Mouse (Mus musculus): ENCODE measurements around the gene Prox1.

Gene Prox1

DNA sequence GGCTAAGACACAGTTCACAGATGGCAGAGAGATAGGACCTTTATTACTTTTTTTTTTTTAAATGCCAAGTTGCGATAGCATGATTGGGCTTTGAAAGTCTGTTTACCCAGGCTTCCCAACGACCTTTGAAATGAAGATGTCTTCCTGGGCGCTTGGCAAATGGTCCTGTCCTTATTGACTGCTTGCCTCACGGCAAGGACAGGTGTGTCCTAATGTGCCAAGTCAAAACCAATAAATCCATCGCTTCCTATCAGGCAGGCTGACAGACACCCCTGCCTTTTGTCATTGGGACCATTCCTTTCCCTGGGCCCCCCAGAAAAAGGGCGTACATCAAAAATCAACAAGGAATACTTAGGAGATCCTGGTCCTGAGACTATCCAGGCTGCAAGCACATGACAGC is 22.7 kb downstream of the Prox1 start:
- no peak for DNase-seq (ENCODE audit: extremely low read depth, low read depth, low spot score)

DNA sequence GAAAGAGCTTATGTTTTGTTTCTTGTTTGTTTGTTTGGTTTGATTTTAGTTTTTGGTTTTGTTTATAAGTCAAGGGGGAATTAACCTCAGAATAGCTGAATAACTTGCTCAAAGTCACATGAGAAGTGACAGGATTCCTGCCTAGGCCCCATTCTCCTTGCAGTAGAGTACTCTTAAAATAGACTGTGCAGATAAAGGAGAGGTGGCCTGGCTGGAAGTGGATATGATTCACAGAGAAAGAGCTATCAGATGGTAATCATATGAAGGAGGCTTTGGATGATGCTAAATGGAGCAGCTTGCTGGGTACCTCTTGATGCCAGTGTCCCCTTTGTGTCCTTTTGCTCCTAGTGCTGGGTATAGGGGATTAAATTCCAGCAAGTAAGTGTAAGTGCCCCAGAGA is 26.1 kb downstream of the Prox1 start:
- no peak for DNase-seq (ENCODE audit: extremely low read depth, low read depth, low spot score)

DNA sequence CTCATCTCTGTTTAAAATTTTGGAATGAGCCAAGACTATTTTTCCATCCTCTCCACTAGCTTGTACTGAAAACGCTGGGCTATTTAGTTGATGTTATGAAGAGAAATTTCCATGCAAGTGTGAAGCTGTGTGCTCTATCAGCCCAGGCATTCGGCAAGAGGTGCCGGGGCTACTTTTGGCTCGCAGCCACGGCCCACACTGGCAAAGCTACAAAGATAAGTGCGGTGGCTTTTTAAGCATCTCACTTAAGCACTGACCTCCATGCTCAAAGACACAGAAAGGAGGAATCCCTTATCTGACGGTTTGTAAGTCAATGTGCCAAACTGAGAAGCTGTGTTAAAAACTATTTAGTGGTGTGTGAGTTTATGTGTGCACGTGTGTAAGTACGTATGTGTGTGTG is 26.9 kb downstream of the Prox1 start:
- no peak for DNase-seq (ENCODE audit: extremely low read depth, low read depth, low spot score)

DNA sequence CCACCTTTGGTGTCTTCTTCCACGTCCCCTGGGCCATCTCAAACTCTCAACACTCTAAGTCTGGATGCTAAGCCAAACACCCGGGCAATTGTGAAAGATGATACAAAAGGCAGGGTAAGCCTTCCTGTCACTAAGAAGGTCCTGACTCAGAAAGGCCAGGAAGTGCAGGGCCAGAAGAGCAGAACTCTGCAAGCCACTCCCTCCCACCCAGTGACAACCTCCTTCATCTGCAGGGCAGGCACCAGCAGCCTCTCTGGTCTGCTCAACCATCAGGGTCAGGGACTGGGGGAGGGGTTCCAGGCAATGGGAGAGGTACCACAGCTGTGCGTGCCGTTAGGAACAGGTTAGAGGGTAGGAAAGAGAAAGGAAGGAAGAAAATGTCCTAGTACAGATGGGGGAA is 27.9 kb downstream of the Prox1 start:
- no peak for DNase-seq (ENCODE audit: extremely low read depth, low read depth, low spot score)

DNA sequence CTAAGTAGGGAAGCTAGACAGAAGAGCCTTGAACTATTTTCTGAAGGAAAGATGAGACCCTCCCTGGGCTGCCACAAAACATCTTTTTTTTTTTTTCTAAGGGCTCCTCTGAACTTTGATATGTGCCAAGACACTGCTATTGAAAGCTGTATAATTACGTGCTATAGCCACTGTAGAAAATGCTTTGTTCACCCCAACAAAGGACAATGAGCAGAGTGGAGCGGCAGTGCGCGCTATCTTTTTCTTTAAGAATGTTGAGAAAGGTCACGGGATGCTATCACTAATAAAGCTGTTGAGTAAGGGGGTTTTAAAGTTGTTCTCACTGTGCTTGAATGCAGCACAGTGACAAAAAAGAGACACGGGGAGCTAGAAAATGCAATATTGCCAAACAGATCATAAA is 30.0 kb downstream of the Prox1 start:
- DNase-seq (ENCODE audit: extremely low read depth, low read depth, low spot score), result no peak

DNA sequence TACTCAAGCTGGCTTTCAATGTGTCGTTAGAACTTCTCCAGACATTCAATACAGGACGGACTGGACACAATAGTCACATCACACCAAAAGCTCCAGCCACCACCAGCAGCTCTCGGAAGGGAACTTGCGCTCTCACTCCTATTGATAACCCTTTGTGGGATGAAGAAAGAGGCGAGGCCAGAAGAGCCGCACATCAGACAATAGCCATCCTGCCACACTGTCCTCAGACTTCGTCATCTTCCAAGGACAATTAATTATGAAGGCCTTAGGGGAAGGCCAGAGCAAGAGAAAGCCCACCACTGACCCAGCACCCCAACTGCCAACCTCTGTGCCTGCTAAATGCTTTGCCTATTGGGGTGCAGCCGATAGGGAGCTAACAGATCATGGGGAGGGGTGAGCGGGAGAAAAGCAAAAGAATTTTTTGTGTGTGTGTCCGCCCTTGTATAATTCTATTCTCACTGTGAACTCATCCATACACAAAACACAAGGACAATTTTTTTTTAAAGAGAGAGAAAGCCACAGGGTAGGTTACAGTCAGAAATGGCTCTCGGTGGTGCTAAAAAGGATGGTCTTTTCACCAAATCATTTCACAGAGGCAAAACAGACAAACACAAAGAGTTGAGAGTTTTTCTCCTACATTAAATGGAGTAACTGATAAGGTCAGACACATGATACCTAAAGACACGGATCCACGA is 30.7 kb downstream of the Prox1 start:
- DNase-seq (ENCODE audit: extremely low read depth, low read depth, low spot score), result no peak

DNA sequence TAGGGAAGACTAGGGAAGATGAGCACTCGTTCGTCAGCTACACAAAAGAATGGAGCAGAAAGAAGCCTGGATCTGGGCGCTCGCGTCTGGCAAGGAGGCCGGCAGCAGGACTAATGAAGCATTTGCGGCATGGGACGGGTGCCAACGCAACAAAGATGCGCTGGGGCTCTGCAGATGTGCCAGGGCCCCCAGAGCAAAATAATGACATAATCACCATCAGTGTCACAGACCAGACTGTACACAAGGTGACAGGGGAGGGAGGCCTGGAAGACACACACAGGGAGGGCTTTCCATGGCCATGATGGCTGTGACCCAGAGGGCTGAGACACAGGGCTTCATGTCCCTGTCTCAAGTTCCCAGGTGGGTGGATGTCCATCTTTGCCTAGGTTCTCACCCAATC is 32.6 kb downstream of the Prox1 start:
- DNase-seq (ENCODE audit: extremely low read depth, low read depth, low spot score), result no peak

DNA sequence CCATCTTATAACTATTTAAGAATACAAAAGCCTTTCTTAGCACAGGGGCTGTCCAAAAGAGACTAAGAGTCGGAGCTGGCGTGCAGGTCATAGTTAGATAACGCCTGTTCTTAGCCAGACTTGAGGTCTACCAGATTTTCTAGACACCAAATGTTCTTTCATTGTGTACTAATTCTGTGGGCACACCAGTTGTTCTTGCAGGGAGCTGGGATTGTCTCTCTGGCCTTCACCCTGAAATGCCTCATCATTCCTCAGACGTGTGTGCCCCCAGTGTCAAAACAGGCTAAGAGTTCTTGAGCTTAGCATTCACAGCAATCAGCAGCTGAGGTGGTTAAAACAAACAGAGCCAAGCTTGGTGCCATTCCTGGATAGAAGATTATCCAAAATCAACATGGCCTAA is 37.6 kb downstream of the Prox1 start:
- no peak for DNase-seq (ENCODE audit: extremely low read depth, low read depth, low spot score)

DNA sequence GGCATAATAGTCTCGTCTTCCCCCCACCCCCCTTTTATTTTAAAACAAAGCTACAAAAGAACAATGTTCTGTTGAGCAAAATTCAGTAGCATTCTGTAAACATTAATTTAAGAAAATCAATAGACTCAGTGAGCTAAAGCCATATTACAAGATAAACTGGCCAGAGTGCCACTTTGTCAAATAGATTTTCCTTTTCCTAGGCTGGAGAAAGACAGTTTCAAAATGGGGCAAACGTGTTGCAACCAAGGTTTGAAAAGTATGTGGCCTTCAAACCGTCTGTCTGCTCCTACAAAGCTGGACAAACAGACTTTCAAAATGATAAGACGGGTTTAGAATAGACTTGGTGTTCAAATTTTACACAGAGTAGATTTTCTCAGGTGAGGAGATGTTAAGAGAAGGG is 39.6 kb downstream of the Prox1 start:
- DNase-seq (ENCODE audit: extremely low read depth, low read depth, low spot score), result no peak

DNA sequence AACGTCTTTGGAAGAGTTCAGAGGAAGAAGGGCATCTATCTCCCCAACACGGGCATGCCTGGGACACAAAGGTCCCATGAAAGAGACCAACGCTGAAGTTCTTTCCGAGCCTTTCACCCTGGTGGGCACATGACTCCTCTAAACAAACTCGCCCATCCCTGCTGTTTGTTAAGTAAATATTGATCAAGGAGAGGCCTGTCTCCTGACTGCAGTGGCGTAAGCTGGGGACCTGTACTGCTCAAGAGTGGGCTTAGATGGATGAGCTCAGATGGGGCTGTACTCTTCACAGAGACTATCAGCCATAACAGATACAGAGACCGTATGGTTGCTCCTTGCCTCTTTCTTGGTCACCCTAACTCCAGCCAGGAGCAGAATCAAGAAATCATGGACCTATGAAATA is 41.0 kb downstream of the Prox1 start:
- no peak for DNase-seq (ENCODE audit: extremely low read depth, low read depth, low spot score)

DNA sequence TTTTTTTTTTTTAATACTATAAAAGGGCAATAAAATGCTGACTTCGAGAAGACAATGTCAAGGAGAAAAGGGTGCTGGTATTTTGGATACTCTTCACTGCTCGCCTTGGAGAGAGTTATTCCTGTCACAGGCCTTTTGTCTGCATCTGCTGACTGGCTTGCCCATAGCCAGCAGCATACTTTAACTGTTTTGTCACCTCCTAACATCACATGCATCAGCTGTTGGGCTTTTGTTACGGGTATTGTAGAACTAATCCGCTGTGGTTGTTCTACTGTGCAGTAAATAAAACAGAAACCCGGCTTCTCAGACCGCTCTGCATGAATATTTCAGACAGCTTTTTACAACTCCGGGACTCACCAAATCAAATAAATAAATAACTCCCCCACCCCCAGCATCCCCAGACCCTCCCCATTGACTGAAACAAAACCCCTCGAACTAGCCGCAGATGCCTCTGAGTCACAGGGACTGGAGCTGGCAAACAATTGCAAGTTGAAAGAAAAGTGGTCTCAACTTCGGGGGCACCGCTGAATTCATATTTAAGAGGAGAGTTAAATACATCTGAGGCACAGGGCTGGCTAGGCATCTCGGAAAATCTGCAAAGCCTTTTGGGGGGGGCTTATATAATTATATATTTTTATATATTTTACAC is 41.7 kb downstream of the Prox1 start:
- DNase-seq (ENCODE audit: extremely low read depth, low read depth, low spot score), result no peak

DNA sequence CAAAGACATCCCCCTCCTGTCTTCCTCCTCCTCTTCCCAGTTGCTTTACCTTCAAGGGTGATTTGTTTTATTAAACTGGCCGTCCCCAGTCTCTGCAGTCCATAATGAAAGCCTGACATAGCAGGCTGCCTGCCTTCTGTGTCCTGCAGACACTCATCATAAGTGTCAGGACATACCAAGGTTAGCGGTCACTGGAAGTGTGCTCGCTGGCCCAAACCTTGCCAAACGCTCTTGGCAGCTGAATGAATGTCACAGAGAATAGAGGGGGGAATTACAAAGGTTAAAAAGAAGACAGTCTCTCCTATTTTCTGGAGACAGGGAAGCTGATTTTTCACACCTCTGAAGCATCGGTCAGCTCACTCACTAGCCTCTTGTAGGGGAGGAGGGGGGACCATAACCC is 42.6 kb downstream of the Prox1 start:
- no peak for DNase-seq (ENCODE audit: extremely low read depth, low read depth, low spot score)

DNA sequence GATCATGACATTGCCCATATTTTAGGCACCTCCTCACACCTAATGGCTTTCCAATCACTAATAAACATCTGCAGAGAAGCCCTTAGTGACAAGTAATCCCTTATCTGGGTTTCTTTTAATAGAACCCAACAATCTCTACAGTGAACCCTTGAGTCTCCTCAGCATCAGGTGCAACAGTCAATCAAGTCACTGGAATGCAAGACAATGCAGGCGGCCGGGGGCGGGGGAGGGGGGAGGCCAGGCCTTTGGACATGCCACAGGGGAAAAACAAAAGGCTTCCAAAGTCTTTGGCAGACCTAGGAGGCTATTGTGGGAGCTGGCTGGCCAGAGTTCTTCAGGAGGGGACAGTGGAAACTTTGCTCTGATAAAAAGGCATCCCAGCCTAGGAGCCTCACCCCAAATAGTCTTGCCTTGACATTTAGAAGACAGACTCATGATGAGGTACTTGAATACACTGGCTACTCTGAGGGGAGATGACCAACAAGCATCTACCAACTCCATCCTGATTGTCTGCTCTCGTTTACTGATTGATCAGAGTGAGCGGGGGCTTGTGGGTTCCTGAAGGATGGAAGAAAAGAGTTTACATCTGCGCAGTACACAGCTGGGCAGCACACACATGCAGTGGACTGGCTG is 43.2 kb downstream of the Prox1 start:
- no peak for DNase-seq (ENCODE audit: extremely low read depth, low read depth, low spot score)

DNA sequence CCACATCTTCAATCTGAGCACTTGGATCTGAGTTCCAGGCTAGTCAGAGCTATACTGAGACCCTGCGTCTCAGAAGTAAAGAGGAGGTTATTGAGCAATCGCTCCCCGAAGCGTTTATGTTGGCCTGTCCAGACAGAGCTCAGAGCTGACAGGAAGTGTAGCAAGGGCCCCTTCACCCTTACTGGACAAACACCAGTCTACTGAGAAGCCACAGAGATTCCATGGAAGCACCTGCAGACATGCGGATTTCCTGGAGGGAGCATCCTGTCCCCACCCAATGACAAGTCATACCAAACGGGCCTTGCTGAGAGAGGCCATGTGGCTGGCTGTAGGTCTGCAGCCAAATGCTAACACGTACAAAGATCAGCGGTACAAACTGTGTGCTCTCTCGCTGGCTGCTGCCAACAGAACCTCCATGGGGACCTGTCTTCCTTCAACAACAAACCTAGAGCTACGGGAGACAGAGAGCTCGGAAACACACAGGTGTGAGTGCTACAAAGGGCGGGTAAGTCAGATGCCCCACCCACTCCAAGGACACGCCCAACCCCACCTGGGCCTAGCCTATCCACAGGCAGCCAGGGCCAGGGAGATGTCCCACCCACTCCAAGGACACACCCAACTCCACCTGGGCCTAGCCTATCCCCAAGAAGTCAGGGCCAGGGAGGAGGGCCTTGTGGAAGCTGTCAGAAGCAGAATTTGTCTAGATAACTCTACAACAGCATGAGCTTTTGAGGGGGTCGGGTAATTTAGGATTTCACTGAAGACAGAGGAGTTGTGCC is 45.4 kb downstream of the Prox1 start:
- DNase-seq (ENCODE audit: extremely low read depth, low read depth, low spot score), result no peak

DNA sequence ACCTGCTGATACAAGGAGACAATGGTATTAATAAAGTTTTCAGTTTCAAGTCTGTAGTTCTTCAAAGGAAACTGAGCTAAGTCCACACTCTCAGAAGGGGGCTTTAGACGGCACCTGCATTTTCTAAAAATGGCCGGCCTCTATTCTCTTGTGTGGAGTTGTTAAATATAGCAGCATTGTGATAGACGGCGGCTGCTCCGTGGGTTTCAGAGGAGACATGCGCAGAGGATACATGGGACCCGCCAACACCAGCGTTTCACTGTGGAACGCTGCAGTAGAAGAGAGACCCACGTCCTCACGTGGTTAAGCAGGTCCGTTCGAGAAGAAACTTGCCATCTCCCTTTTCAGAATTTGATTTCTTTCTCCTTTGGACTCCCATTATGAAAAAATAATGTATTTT is 47.1 kb downstream of the Prox1 start:
- DNase-seq (ENCODE audit: extremely low read depth, low read depth, low spot score), result no peak

DNA sequence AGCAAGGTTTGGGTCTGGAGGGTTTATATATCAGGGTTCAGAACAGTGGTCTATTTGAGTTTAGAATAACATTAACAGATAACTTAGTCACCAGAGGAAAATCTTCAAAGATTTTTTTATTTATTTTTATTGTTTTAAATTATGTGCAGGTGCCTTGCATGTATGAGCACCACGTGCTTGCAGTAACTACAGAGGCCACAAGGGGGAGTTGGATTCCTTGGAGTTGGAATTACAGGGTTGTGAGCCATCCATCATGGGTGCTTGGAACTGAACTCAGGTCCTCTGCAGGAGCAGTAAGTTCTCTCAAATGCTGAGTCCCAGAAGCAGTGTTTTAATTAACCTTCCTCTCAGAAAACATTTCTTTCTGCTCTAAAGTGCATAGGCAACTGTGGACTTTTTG is 54.5 kb downstream of the Prox1 start:
- DNase-seq (ENCODE audit: extremely low read depth, low read depth, low spot score), result no peak

DNA sequence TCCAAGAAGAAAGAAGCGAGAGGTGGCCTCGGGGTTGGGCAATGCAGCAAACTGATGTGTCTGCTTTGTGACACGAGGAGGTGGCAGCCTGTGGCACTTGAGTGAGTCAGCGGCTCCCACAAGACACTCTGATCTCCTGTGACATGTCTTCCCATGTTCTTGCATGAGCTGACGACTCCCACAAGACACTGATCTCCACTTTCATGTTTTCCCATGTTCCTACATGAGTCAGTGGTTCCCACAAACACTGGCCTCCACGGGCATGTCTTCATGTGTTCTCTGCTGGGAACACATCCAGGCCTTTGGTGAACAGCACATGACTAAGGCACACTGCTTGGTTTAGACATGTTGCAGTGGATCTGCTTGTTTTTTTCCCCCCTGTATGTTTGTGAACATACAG is 58.8 kb downstream of the Prox1 start:
- no peak for DNase-seq (ENCODE audit: extremely low read depth, low read depth, low spot score)

DNA sequence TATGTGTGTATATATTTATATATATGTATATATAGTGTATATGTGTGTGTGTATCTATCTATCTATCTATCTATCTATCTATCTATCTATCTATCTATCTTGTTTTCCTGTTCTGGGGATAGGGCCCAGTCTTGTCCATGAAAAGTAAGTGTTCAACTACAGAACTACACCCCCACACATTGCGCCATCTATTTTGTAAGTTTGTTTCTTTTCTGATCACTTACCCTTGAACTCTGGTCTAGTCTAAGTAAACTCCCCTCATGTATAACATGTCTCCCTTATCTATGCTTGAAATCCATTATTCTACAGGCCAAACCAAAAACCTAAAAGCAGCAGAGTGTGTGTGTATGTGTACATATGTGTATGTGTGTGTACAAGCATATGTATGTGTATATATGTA is 62.9 kb downstream of the Prox1 start:
- no peak for DNase-seq (ENCODE audit: extremely low read depth, low read depth, low spot score)

DNA sequence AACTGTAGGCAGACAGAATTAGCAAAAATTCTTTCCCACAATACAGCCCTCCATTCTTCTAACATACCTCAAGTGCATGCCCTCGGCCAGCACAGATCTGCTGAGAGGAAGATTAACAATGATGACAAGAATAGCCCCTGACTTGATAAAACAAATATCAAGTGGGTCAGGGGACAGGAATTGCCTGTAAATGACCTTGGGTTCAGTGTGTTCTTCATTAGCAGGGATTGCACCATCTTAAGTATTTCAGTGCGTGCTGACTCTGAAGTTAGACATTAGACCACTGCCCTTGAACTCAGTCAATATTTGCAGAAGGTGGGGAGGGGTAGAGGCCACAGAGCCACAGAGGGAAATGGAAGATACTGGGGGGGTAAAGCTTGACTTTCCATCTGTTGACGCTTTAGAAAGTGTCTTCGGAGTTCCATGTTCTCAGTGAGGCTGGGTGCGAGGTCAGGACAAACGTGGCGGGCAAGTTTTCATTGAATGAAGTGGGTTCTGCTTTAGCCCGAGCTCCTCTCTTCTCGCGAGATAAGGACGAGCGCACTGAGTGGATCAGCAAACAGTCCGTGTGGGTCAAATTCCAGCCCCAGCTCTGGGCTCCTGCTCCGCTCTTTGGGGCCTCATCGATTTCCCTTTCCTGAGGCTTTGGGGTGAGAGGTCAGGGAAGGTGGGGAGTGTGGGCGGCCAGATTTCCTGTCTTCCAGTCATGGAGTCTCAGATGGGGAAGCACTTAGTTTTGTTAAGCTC is 63.7 kb downstream of the Prox1 start:
- DNase-seq (ENCODE audit: extremely low read depth, low read depth, low spot score), result no peak

DNA sequence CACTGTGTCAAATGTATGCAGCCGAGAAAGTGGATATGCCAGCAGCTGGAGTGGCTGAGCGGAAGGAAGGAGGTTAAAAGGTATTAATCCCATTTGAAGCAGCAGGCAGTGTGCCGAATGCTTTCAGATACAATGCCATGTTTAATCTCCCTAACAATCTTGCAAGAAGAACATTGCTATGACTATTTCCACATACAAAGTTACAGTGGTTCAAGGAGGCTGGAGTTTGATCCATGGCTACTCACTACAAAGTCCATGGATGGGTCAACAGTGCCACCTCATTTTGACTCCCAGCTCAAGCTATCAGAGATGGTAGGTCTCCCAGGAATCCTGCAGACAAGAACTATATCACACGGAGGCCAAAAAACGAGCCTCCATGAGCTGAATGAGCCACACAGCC is 64.5 kb downstream of the Prox1 start:
- DNase-seq (ENCODE audit: extremely low read depth, low read depth, low spot score), result no peak

DNA sequence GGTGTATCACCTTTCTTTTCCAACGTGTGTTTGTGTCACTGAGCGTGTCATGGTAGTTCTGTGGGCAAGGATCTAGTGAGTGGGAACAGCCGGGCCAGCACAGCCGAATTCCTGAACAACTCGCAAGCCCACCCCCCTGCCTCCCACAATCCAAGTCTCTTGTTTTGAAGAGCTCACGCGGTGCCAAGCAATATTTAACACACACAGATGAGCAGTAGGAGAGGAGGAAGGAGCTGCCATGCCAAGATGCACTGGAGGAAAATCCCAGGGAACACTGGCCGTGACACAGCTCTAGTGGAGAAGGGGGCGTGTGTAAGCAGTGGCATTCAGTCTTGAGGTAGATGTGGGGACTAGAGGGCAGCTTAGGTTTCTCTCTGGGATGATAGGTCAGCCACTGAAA is 77.2 kb downstream of the Prox1 start:
- DNase-seq (ENCODE audit: extremely low read depth, low read depth, low spot score), result no peak

All from fat pad, adult 2 months (tissue).